Mouse (Mus musculus): Measurements from ENCODE around the gene Usp39. TPM values are rescaled to one million over a fixed set of nuclear protein-coding genes. Genes with fewer than 3 reads are reported as not detected.

Gene Usp39
- total RNA-seq, 1 experiment, result 76.9 TPM

GRCm38 (mm10) chr6:72361121-72361551, 16.2 kb upstream of the Usp39 start:
- H3K9ac ChIP-seq (ENCODE audit: insufficient read depth, low read depth, low read length, poor library complexity, severe bottlenecking), result peak overlapping the region; percentile 95; the same call in 1 of the 2 replicates
- in situ Hi-C loops (cut with MboI; ENCODE audit: low sequenced_read_pairs in 2 of 2, unreplicated experiment in 2 of 2), result no loop called here
- H3K36me3 ChIP-seq (ENCODE audit: control insufficient read depth, insufficient read depth, low read length, poor library complexity, severe bottlenecking), result peaks cover 14% of the 10 kb centered on the region
- no peak for DNase-seq (ENCODE audit: low read depth, low spot score)
- no peak overlapping the region for H3K27ac ChIP-seq (ENCODE audit: insufficient read depth, low read depth, low read length, poor library complexity, severe bottlenecking)
- H3K4me3 ChIP-seq (ENCODE audit: insufficient read depth in 1 of 2, low read depth in 1 of 2, low read length in 2 of 2, poor library complexity in 1 of 2, severe bottlenecking in 1 of 2), result peak overlapping the region; percentile 19 to 92; a peak in 3 of 4 replicates
- H3K9me3 ChIP-seq (ENCODE audit: control insufficient read depth, insufficient read depth, low read depth, low read length), result no peaks in the 10 kb centered on the region
- TF ChIP-seq ZC3H11A (IDR thresholded peaks at IDR 0.05; ENCODE audit: borderline replicate concordance, low read depth, low read length) (no peak), MAFK (IDR thresholded peaks at IDR 0.05; ENCODE audit: insufficient read depth, low read depth, low read length) (no peak), HCFC1 (IDR thresholded peaks at IDR 0.05; ENCODE audit: borderline replicate concordance, insufficient read depth, low read length) (no peak), CHD2 (IDR thresholded peaks at IDR 0.05; ENCODE audit: low read depth, low read length) (no peak), ZNF384 (IDR thresholded peaks at IDR 0.05; ENCODE audit: low read depth, low read length) (no peak)
- peaks cover 0 to 2% of the 10 kb centered on the region in 2 experiments; a peak in 1 of 4 replicates for H3K4me1 ChIP-seq (ENCODE audit: control insufficient read depth in 2 of 2, insufficient read depth in 2 of 2, low read length in 2 of 2, poor library complexity in 1 of 2)

- no peaks in the 10 kb centered on the region for H3K9me3 ChIP-seq (ENCODE audit: control insufficient read depth, insufficient read depth, low read depth, low read length)
- peaks cover 14% of the 10 kb centered on the region for H3K36me3 ChIP-seq (ENCODE audit: control insufficient read depth, insufficient read depth, low read length, poor library complexity, severe bottlenecking)
- H3K4me1 ChIP-seq (ENCODE audit: control insufficient read depth in 2 of 2, insufficient read depth in 2 of 2, low read length in 2 of 2, poor library complexity in 1 of 2), result peaks cover 0 to 2% of the 10 kb centered on the region in 2 experiments; a peak in 2 of 4 replicates
- TF ChIP-seq MAFK (IDR thresholded peaks at IDR 0.05; ENCODE audit: insufficient read depth, low read depth, low read length) (no peak), ZC3H11A (IDR thresholded peaks at IDR 0.05; ENCODE audit: borderline replicate concordance, low read depth, low read length) (no peak), HCFC1 (IDR thresholded peaks at IDR 0.05; ENCODE audit: borderline replicate concordance, insufficient read depth, low read length) (no peak), ZNF384 (IDR thresholded peaks at IDR 0.05; ENCODE audit: low read depth, low read length) (no peak), CHD2 (IDR thresholded peaks at IDR 0.05; ENCODE audit: low read depth, low read length) (no peak)
- DNase-seq (ENCODE audit: low read depth, low spot score), result no peak
- H3K27ac ChIP-seq (ENCODE audit: insufficient read depth, low read depth, low read length, poor library complexity, severe bottlenecking), result no peak overlapping the region
- in situ Hi-C loops (cut with MboI; ENCODE audit: low sequenced_read_pairs in 2 of 2, unreplicated experiment in 2 of 2), result no loop called here
- H3K4me3 ChIP-seq (ENCODE audit: insufficient read depth in 1 of 2, low read depth in 1 of 2, low read length in 2 of 2, poor library complexity in 1 of 2, severe bottlenecking in 1 of 2), result no peak overlapping the region
- H3K9ac ChIP-seq (ENCODE audit: insufficient read depth, low read depth, low read length, poor library complexity, severe bottlenecking), result peak overlapping the region; percentile 32; the same call in 1 of the 2 replicates
Measured at GRCm38 (mm10) chr6:72360599-72360935, 15.6 kb upstream of the Usp39 start.

DNA sequence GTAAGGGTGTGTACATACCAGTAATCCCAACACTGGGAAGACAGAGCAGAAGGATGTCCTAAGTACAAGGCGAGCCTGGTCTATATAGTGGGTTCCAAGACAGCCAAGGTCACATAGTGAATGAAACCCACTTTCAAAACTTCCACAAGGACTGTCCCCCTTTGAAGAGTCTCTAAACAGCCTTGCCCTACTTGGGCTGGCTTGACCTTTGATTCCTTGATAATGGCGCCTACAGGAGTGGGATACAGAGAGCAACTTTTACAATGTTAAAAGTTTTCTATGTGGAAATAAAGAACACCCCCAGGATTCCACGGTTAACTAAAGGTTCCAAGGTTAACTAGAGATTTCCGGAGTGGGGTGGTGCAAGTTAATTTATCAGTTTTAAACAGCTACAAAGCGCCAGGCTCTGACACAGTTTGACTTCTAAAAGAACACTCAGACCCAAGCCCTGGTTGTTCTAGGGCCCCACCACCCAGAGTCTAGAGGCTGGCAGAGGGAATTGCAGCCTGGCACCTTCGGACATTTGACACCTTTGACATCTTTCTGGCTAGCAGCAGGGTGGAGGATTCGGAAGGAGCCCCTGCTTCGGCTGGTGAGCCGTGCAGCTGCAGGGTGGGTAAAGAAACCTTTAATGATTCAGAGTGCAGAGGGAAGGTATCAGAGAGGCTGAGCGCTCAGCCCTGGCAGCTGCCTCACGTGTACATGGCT, 15.1 kb upstream of the Usp39 start:
- Histone ChIP-seq H3K9ac (ENCODE audit: insufficient read depth, low read depth, low read length, poor library complexity, severe bottlenecking) (0 out of 2 replicates have a peak overlapping the region, but pooled peaks have one; percentile 32), H3K9me3 (ENCODE audit: control insufficient read depth, insufficient read depth, low read depth, low read length) (no peaks in the 10 kb centered on the region), H3K36me3 (ENCODE audit: control insufficient read depth, insufficient read depth, low read length, poor library complexity, severe bottlenecking) (peaks cover 14% of the 10 kb centered on the region), H3K27ac (ENCODE audit: insufficient read depth, low read depth, low read length, poor library complexity, severe bottlenecking) (no peak overlapping the region), H3K4me1 (ENCODE audit: control insufficient read depth in 2 of 2, insufficient read depth in 2 of 2, low read length in 2 of 2, poor library complexity in 1 of 2) (peaks cover 0 to 2% of the 10 kb centered on the region in 2 experiments; a peak in 2 of 4 replicates), H3K4me3 (ENCODE audit: insufficient read depth in 1 of 2, low read depth in 1 of 2, low read length in 2 of 2, poor library complexity in 1 of 2, severe bottlenecking in 1 of 2) (no peak overlapping the region)
- TF ChIP-seq CHD2 (IDR thresholded peaks at IDR 0.05; ENCODE audit: low read depth, low read length) (no peak), HCFC1 (IDR thresholded peaks at IDR 0.05; ENCODE audit: borderline replicate concordance, insufficient read depth, low read length) (no peak), ZC3H11A (IDR thresholded peaks at IDR 0.05; ENCODE audit: borderline replicate concordance, low read depth, low read length) (no peak), ZNF384 (IDR thresholded peaks at IDR 0.05; ENCODE audit: low read depth, low read length) (no peak), MAFK (IDR thresholded peaks at IDR 0.05; ENCODE audit: insufficient read depth, low read depth, low read length) (no peak)
- DNase-seq (ENCODE audit: low read depth, low spot score), result no peak
- in situ Hi-C loops (cut with MboI; ENCODE audit: low sequenced_read_pairs in 2 of 2, unreplicated experiment in 2 of 2), result no loop called here

DNA sequence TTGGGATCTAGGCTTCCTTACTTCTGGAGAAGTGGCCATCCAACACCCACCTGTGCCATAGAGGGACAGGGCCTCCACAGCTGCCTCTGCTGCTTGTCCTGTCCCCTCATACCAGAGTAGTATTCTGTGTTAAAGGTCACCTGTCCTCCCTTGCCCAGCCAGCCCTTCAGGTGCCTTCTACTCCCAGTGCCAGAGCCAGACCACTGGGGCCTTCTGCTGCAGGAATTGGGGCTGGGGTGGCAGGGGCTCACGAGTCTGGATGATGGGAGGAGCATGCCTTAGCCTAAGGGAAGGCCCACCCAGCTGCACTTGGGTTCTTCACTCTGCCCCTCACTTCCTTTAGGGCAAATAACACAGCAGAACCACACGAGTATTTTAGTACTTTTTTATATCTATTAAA, 14.4 kb upstream of the Usp39 start:
- H3K4me1 ChIP-seq (ENCODE audit: control insufficient read depth in 2 of 2, insufficient read depth in 2 of 2, low read length in 2 of 2, poor library complexity in 1 of 2), result peaks cover 0 to 2% of the 10 kb centered on the region in 2 experiments; a peak in 2 of 4 replicates
- TF ChIP-seq MAFK (IDR thresholded peaks at IDR 0.05; ENCODE audit: insufficient read depth, low read depth, low read length), result no peak
- TF ChIP-seq ZNF384 (IDR thresholded peaks at IDR 0.05; ENCODE audit: low read depth, low read length), result no peak
- H3K36me3 ChIP-seq (ENCODE audit: control insufficient read depth, insufficient read depth, low read length, poor library complexity, severe bottlenecking), result peaks cover 14% of the 10 kb centered on the region
- DNase-seq (ENCODE audit: low read depth, low spot score), result no peak
- no peaks in the 10 kb centered on the region for H3K9me3 ChIP-seq (ENCODE audit: control insufficient read depth, insufficient read depth, low read depth, low read length)
- H3K9ac ChIP-seq (ENCODE audit: insufficient read depth, low read depth, low read length, poor library complexity, severe bottlenecking), result no peak overlapping the region
- no peak overlapping the region for H3K27ac ChIP-seq (ENCODE audit: insufficient read depth, low read depth, low read length, poor library complexity, severe bottlenecking)
- in situ Hi-C loops (cut with MboI; ENCODE audit: low sequenced_read_pairs in 2 of 2, unreplicated experiment in 2 of 2), result no loop called here
- H3K4me3 ChIP-seq (ENCODE audit: insufficient read depth in 1 of 2, low read depth in 1 of 2, low read length in 2 of 2, poor library complexity in 1 of 2, severe bottlenecking in 1 of 2), result no peak overlapping the region

Data from ES-E14 (cell line).